Mouse (Mus musculus) G1E (cell line): Measurements from ENCODE around the gene En1.

Source experiments
- CTCF ChIP-seq: IDR thresholded peaks from 2 replicates; pipeline ENCODE4 v1.5.1; 2012; ENCODE audit warnings: low read depth, low read length, inconsistent platforms, mixed read lengths
- GATA2 ChIP-seq: IDR thresholded peaks from 2 replicates; pipeline ENCODE4 v1.6.1; 2012; ENCODE audit warnings: low read depth, low read length, inconsistent platforms, borderline replicate concordance

DNA sequence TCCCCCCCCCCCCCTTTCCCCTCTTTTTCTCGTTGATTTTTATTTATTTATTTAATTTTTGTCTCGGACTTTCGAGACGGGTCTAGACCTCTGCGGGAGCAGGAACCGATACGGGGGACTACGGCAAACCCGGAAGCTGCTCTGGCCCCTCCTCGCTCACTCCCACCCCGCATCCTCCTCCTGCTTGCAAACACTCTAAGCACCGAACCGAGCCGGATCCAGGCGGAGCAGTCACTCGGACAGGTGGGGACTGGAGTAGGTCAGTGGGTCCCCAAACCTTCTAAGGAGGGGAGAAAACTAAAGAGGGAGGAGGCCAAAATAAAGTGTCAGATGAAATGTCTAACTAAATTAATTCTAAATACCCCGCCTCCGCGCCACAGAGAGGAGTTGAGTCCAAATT is 5.4 kb upstream of the En1 start:
- TF ChIP-seq CTCF (no peak), GATA2 (no peak)
